Mouse (Mus musculus) midbrain, embryonic 10.5 days (tissue): ENCODE data around the gene Slc26a10. TPM values are rescaled to one million over a fixed set of nuclear protein-coding genes. Genes with fewer than 3 reads are reported as not detected.
"Not testable (repeated sequence)": the region's sequence is repeated elsewhere in the genome, so short reads cannot be mapped to it uniquely, and the experiment has no call there.

Source experiments
- DNase-seq: peaks from one replicate; pipeline ENCODE4 v3.0.0-alpha.2; 2017; ENCODE audit warnings: low spot score
- H3K27ac ChIP-seq: fragments of 300-500 bp; sonication (generic); replicated peaks from 2 replicates; pipeline ENCODE4 v1.5.1; 2016; ENCODE audit warnings: mild to moderate bottlenecking
- H3K27me3 ChIP-seq: fragments of 300-500 bp; sonication (generic); 2 replicates; pipeline ENCODE4 v1.6.1; 2016; ENCODE audit warnings: low read depth, mild to moderate bottlenecking; ENCODE audit not compliant: poor library complexity, severe bottlenecking
- H3K36me3 ChIP-seq: fragments of 300-500 bp; sonication (generic); 2 replicates; pipeline ENCODE4 v1.6.1; 2016; ENCODE audit warnings: mild to moderate bottlenecking, moderate library complexity
- H3K4me1 ChIP-seq: fragments of 300-500 bp; sonication (generic); 2 replicates; pipeline ENCODE4 v1.6.1; 2016
- H3K4me3 ChIP-seq: fragments of 300-500 bp; sonication (generic); 2 replicates; pipeline ENCODE4 v1.5.1; 2016; ENCODE audit warnings: mild to moderate bottlenecking, moderate library complexity
- H3K9me3 ChIP-seq: fragments of 300-500 bp; sonication (generic); replicated peaks from 2 replicates; pipeline ENCODE4 v1.6.1; 2016; ENCODE audit warnings: mild to moderate bottlenecking
- WGBS: fragments of 180-500 bp; shearing (Covaris S2); methylation state at CpG from one replicate; pipeline ENCODE4 v1.1.7; 2016; 5-methylcytosine and 5-hydroxymethylcytosine counted together
- polyA plus RNA-seq: library from polyadenylated mRNA; unstranded; fragments of >200 nt; fragmentation: Nextera tagmentation; extraction: Ambion mirVana; gene quantifications from 2 replicates; pipeline ENCODE4 v1.2.1, GENCODE M21; 2016

Slc26a10 gene
- polyA plus RNA-seq, 1 experiment from 2014 or later = 1.4 TPM

DNA sequence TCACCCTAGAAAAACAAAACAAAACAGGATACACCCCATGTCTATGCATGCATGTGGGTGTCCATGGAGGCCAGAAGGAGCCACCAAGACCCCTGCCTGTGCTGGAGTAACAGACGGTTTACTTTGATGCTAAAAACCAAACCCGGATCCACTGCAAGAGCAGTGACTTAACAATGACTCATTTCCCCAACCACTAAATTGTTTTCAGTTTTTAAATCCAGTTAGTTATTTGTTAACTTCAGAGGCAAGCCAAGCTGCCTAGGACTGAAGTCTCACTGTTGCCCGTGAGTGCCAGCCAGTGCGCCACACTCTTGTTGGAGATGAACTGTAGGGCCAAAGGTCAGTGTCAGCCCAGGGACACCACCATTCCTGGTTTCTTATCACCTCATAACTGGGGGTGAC lies 30.0 kb downstream of the Slc26a10 start:
- no peak overlapping the region for H3K27ac ChIP-seq
- 88% methylated on average over 4 of the region's 4 CpGs for WGBS
- H3K4me1 ChIP-seq = no peaks in the 10 kb centered on the region
- H3K36me3 ChIP-seq = no peaks in the 10 kb centered on the region
- no peaks in the 10 kb centered on the region for H3K27me3 ChIP-seq
- no peak overlapping the region for H3K4me3 ChIP-seq
- DNase-seq = no peak
- peaks cover 5% of the 10 kb centered on the region; the same call in 1 of the 2 replicates for H3K9me3 ChIP-seq

DNA sequence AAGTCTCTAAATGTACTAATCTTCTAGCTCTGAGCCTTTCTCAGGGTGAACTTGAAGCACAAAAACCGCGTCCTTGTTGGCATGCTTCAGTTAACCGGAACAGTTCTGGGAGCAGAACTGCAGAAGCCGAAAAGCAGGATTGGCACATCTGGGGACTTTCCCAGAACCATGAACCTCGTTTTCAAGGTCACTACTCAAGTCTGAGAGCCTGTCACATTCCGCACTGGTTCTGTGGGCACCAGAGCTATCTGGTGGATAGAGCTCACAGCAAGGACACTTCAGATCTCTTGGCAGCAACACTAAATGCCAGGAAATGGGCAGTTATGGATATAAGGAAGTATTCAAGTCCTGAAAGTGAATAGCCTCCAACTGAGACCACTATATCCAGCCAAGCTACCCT lies 33.3 kb downstream of the Slc26a10 start:
- WGBS = 85% methylated on average over 6 of the region's 6 CpGs
- peaks cover 1% of the 10 kb centered on the region; the same call in 1 of the 2 replicates for H3K9me3 ChIP-seq
- H3K4me3 ChIP-seq = no peak overlapping the region
- H3K36me3 ChIP-seq = no peaks in the 10 kb centered on the region
- DNase-seq = no peak
- H3K4me1 ChIP-seq = peaks cover 4% of the 10 kb centered on the region; the same call in 1 of the 2 replicates
- no peaks in the 10 kb centered on the region for H3K27me3 ChIP-seq
- no peak overlapping the region for H3K27ac ChIP-seq

DNA sequence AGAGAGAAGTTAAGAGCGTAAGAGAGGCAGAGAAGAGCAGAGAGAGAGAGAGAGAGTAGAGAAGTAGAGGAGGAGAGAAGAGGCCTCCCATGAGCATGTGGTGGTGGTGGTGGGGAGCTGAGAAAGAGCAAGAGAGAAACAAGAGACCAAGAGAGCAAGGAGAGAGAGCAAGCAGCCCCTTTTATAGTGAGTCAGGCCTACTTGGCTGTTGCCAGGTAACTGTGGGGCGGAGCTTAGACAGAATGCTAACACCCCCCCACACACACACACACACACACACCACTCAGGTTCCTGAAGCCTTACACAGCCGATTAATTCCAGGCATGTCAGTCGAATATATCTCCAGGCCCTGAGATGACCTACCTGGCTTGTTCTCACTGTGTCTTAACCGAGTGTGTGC lies 35.1 kb downstream of the Slc26a10 start:
- Histone ChIP-seq H3K4me3 (no peak overlapping the region), H3K36me3 (no peaks in the 10 kb centered on the region), H3K9me3 (no peaks in the 10 kb centered on the region), H3K4me1 (peaks cover 4% of the 10 kb centered on the region; the same call in 1 of the 2 replicates), H3K27me3 (no peaks in the 10 kb centered on the region), H3K27ac (no peak overlapping the region)
- WGBS = 82% methylated on average over 5 of the region's 5 CpGs
- no peak for DNase-seq

- Histone ChIP-seq H3K27me3 (no peaks in the 10 kb centered on the region), H3K9me3 (no peaks in the 10 kb centered on the region), H3K36me3 (no peaks in the 10 kb centered on the region), H3K27ac (no peak overlapping the region), H3K4me3 (no peak overlapping the region), H3K4me1 (peaks cover 4% of the 10 kb centered on the region; the same call in 1 of the 2 replicates)
- DNase-seq = no peak
- 94% methylated on average over 7 of the region's 7 CpGs for WGBS
These were observed 35.9 kb downstream of the Slc26a10 start for GRCm38 (mm10) chr10:127144536-127144935.

- no peak for DNase-seq
- peaks cover 4% of the 10 kb centered on the region; the same call in 1 of the 2 replicates for H3K4me1 ChIP-seq
- WGBS = 89% methylated on average over 8 of the region's 8 CpGs
- no peak overlapping the region for H3K4me3 ChIP-seq
- H3K9me3 ChIP-seq = no peaks in the 10 kb centered on the region
- H3K27me3 ChIP-seq = no peaks in the 10 kb centered on the region
- H3K27ac ChIP-seq = no peak overlapping the region
- no peaks in the 10 kb centered on the region for H3K36me3 ChIP-seq
These were observed 37.2 kb downstream of the Slc26a10 start for GRCm38 (mm10) chr10:127143228-127143627.

DNA sequence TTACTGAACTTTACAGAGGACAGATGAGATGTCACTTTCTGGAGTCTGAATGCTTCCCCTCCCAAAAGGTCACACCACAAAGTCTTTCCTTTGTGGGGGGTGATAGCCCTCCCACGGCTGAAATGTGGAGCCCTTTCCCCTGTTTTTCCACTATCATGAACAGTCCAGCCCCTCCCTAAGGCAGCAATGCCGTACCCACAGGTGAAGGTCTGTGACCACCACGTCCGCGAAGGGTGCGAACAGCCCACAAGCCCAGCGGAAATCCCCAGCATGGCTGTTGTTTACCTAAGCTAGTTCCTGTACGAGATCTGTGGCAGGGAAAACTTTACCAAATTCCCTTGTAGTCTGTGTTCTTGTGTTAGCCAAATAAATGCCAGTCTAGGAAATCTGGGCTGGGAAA lies 38.9 kb downstream of the Slc26a10 start:
- DNase-seq = no peak
- Histone ChIP-seq H3K4me1 (peaks cover 4% of the 10 kb centered on the region; the same call in 1 of the 2 replicates), H3K4me3 (no peak overlapping the region), H3K9me3 (no peaks in the 10 kb centered on the region), H3K27ac (no peak overlapping the region), H3K27me3 (no peaks in the 10 kb centered on the region), H3K36me3 (no peaks in the 10 kb centered on the region)
- 82% methylated on average over 8 of the region's 8 CpGs for WGBS

- no peak for DNase-seq
- no peak overlapping the region for H3K27ac ChIP-seq
- peaks cover 4% of the 10 kb centered on the region; the same call in 1 of the 2 replicates for H3K4me1 ChIP-seq
- H3K9me3 ChIP-seq = no peaks in the 10 kb centered on the region
- H3K36me3 ChIP-seq = no peaks in the 10 kb centered on the region
- WGBS = 84% methylated on average over 11 of the region's 11 CpGs
- H3K27me3 ChIP-seq = no peaks in the 10 kb centered on the region
- H3K4me3 ChIP-seq = no peak overlapping the region
These were observed 39.5 kb downstream of the Slc26a10 start for GRCm38 (mm10) chr10:127140971-127141370.

DNA sequence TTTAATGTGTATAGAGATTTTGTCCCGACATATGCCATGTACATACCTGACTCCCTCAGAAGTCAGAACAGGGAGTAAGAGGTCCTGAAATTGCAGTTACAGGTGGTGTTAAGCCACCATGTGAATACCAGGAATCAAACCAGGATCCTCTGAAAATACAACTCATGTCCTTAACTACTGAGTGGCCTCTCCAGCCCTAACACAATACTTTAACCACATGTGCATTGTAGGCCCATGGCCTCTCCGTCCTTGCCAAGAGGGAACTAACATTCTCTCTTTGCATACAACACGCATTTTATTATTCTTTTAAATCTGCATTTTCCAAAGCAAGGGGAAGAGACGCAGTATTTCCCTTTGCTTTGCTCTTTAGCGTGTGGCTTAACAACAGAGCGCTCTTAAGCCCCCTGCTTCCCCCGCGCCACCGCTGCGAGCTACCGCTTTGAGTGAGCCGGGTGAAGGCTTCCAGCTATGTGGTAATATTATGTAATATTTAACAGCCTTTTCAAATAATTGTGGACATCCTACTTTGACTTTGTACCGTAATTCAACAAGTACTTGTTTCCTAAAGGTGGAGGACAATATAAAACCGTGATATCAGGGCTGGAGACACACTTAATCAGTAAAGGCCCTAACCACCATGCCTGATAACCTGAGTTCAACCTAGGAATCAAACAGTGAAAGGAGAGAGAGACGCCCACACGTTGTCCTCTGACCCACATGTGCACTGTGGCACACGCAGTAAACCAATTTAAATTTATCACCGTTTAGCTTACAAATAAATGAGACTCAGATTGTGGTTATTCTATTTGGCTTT lies 41.9 kb downstream of the Slc26a10 start:
- no peak overlapping the region for H3K27ac ChIP-seq
- 91% methylated on average over 18 of the region's 18 CpGs for whole genome bisulfite sequencing
- H3K4me1 ChIP-seq = no peaks in the 10 kb centered on the region
- no peaks in the 10 kb centered on the region for H3K36me3 ChIP-seq
- no peak overlapping the region for H3K4me3 ChIP-seq
- H3K9me3 ChIP-seq = no peaks in the 10 kb centered on the region
- no peak for DNase-seq
- H3K27me3 ChIP-seq = no peaks in the 10 kb centered on the region

DNA sequence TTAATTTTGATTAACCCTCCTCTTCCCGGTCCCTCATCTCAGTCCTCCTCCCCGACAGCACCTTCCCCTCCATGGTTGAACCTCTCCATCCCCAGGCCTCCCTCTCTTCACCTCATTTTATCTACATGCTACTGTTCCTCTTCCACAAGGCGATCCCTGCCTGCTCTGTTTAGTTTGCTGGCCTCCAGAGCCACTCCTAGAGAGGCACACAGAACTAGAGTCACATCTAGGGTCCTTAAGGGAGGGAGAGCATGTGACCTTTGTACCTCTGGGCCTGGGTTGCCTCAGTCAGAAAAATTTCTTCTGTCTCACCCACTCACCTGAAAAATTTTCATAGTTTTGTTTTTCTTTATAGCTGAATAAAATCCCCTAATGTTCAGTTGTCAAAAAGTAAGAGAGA lies 42.5 kb downstream of the Slc26a10 start:
- no peak overlapping the region for H3K4me3 ChIP-seq
- no peaks in the 10 kb centered on the region for H3K9me3 ChIP-seq
- no peak for DNase-seq
- WGBS = 91% methylated on average over 3 of the region's 3 CpGs
- no peaks in the 10 kb centered on the region for H3K36me3 ChIP-seq
- H3K4me1 ChIP-seq = no peaks in the 10 kb centered on the region
- no peaks in the 10 kb centered on the region for H3K27me3 ChIP-seq
- no peak overlapping the region for H3K27ac ChIP-seq

- no peak overlapping the region for H3K27ac ChIP-seq
- H3K4me1 ChIP-seq = no peaks in the 10 kb centered on the region
- DNase-seq = no peak
- H3K4me3 ChIP-seq = no peak overlapping the region
- H3K36me3 ChIP-seq = no peaks in the 10 kb centered on the region
- 89% methylated on average over 4 of the region's 4 CpGs for WGBS
- no peaks in the 10 kb centered on the region for H3K27me3 ChIP-seq
- no peaks in the 10 kb centered on the region for H3K9me3 ChIP-seq
These were observed 43.9 kb downstream of the Slc26a10 start for GRCm38 (mm10) chr10:127136510-127136909.

- Histone ChIP-seq H3K4me1 (no peaks in the 10 kb centered on the region), H3K27ac (no peak overlapping the region), H3K27me3 (no peaks in the 10 kb centered on the region), H3K36me3 (no peaks in the 10 kb centered on the region), H3K9me3 (no peaks in the 10 kb centered on the region), H3K4me3 (no peak overlapping the region)
- 68% methylated on average over 8 of the region's 8 CpGs for WGBS
- no peak for DNase-seq
These were observed 45.2 kb downstream of the Slc26a10 start for GRCm38 (mm10) chr10:127135118-127135836.

- not testable (repeated sequence) for H3K9me3 ChIP-seq, H3K36me3 ChIP-seq, H3K27me3 ChIP-seq, H3K4me3 ChIP-seq, H3K27ac ChIP-seq, DNase-seq, H3K4me1 ChIP-seq
- WGBS = 85% methylated on average over 3 of the region's 3 CpGs
These were observed 45.9 kb downstream of the Slc26a10 start for GRCm38 (mm10) chr10:127134394-127135035.

DNA sequence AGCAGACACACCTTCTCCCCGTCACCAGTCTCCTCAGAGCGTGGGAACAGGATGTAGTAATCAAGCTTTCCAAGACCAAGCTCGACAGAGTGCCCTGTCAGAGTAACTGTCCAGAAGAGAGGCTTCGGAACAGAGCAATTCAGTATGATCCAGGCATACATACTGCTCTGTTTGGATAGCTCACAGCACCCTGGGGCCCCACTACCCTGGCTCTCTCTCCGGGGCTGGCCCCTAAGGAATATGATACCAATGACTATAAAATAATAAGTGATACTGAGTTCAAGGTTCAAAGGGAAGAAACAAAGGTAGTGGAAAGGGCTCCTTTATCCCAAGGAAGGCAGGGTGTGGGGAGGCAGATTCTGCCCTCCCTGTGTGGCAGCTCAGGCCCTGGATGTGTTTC lies 48.0 kb downstream of the Slc26a10 start:
- no peak overlapping the region for H3K4me3 ChIP-seq
- no peaks in the 10 kb centered on the region for H3K27me3 ChIP-seq
- 75% methylated on average over 5 of the region's 5 CpGs for WGBS
- H3K27ac ChIP-seq = no peak overlapping the region
- no peaks in the 10 kb centered on the region for H3K36me3 ChIP-seq
- H3K9me3 ChIP-seq = no peaks in the 10 kb centered on the region
- H3K4me1 ChIP-seq = no peaks in the 10 kb centered on the region
- no peak for DNase-seq
